Mouse (Mus musculus): ENCODE measurements around the gene Slc22a15.

Gene Slc22a15

DNA sequence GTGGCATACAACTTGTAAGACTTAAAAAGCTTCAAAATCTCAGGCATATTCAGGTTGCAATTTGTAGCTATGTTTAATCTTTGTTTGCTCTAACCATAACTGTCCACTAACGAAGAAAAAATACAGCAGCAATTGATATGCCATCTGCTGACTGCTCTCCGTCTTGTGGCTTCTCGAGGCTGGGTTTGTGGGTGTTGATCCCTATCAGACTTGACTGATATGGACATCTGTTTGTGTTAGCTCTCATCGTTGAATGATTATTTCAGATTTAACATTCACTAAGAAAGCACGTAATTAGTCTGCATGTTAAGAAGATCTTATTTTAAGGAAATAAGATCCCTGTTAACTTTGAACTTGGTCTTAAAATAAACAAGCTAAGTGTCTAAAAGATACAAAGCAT lies 7.7 kb downstream of the Slc22a15 start:
- no peak for DNase-seq (ENCODE audit: low spot score in 2 of 2)

- DNase-seq (ENCODE audit: low spot score in 2 of 2), result no peak
Measured at GRCm38 (mm10) chr3:101915048-101915801, 9.0 kb downstream of the Slc22a15 start.

GRCm38 (mm10) chr3:101914266-101914665 lies 10.0 kb downstream of the Slc22a15 start:
- no peak for DNase-seq (ENCODE audit: low spot score in 2 of 2)

GRCm38 (mm10) chr3:101912041-101912440 lies 12.2 kb downstream of the Slc22a15 start:
- DNase-seq (ENCODE audit: low spot score in 2 of 2), result no peak

- no peak for DNase-seq (ENCODE audit: low spot score in 2 of 2)
Measured at GRCm38 (mm10) chr3:101907049-101907448, 17.2 kb downstream of the Slc22a15 start.

- DNase-seq (ENCODE audit: low spot score in 2 of 2), result no peak
Measured at GRCm38 (mm10) chr3:101904776-101905175, 19.5 kb downstream of the Slc22a15 start.

DNA sequence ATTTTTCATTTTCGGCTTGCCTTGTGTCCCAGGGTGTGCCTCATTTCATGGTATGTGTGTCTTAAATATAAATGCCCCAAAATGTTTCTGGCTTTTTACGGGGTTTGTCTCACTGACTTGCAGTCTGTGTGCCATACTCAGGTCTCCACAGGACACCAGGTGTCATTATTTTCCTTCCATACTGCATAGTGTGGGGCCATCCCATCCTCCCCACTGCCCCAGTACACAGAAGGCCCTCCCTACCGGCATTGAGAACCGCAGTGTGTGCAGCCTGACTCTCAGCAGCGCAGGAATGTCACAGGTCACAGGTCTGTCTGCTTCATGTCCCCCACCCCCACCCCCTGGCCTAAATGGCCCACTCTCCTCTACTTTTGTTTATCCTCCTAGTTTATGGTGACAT lies 21.2 kb downstream of the Slc22a15 start:
- DNase-seq (ENCODE audit: low spot score in 2 of 2), result no peak

DNA sequence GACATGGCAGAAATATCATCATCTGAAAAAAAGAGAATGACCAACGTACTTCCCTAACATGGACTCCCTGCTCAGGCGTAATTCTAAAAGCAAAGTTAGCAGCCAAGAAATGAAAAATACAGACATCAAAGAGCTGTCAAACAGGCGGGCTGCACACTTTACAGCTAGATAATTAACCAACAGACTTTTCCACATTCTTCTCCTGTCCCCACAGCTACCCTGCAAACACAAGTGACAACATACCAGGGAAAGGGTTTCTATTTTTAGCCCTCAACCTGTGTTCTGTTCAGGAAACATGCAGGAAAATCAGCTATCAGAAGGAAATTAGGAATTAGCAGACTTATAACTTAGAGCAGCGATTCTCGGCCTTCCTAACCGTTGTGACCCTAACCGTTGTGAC lies 21.9 kb downstream of the Slc22a15 start:
- no peak for DNase-seq (ENCODE audit: low spot score in 2 of 2)

DNA sequence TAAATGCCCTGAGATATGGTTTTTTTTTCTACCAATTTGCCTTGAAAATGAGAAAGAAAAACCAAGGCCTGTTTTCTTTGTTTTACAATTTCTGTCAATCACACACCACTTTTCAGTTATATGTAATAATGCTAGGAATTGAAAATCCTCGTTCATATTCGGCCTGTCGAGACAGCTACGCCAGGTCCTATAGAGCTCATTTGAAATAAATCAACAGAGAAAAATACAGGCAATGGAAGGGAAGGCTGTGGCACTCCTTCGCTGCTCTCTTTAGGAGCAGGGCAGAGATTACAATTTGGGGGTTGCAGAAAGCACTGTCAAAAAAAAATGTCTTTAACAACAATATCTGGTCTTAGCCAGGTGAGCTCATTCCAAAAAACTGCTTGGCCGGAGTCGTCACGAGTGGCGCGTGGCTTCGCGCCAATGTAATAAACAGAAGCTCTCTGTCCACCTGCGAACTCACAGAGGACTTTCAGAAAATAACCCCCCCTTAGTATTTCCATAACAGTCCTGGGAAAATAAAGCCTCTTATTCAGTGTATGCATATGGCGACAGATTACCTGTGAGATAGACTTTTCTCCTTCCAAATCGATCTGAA lies 26.8 kb downstream of the Slc22a15 start:
- DNase-seq (ENCODE audit: low spot score in 2 of 2), result no peak

GRCm38 (mm10) chr3:101896893-101897292 lies 27.4 kb downstream of the Slc22a15 start:
- peak; percentile 29 to 43 for DNase-seq (ENCODE audit: low spot score in 2 of 2)

GRCm38 (mm10) chr3:101895376-101895910 lies 28.8 kb downstream of the Slc22a15 start:
- no peak for DNase-seq (ENCODE audit: low spot score in 2 of 2)

- DNase-seq (ENCODE audit: low spot score in 2 of 2), result peak; percentile 20 to 40
Measured at GRCm38 (mm10) chr3:101885591-101885990, 38.7 kb downstream of the Slc22a15 start.

DNA sequence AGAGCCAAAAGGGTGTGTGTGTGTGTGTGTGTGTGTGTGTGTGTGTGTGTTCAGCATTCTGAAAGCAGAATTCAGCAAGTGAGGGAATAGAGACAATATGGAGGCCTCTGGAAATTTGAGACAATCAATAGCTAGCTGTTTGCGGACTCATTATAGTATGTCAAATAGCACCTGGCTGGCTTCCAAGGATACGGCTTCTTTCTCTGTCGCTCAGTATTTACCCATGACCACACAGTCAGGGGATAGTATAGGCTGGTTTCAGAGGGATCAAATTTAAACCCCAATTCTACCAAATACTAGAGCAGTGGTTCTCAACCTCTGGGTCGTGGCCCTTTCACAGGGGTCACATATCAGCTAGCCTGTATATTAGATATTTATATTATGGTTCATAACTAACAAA lies 39.2 kb downstream of the Slc22a15 start:
- DNase-seq (ENCODE audit: low spot score in 2 of 2), result no peak

DNA sequence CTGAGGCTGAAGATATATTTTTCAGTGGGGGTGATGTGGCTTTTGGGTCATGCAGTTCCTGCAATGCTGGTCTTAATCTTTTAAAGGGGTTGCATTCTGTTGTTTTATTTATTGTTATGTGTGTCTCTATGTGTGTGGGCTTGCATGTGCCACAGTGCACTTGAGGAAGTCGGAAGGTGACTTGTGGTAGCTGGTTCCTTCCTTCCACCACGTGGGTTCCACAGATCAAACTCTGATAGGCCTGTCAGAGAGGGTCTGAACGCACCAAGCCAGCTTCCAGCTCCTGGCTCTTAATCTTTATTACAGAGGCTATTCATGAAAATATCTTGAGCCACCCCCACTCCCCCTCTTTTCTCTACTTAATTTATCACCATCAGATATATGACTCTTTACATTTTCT lies 40.4 kb downstream of the Slc22a15 start:
- DNase-seq (ENCODE audit: low spot score in 2 of 2), result no peak

- no peak for DNase-seq (ENCODE audit: low spot score in 2 of 2)
Measured at GRCm38 (mm10) chr3:101881721-101882120, 42.5 kb downstream of the Slc22a15 start.

DNA sequence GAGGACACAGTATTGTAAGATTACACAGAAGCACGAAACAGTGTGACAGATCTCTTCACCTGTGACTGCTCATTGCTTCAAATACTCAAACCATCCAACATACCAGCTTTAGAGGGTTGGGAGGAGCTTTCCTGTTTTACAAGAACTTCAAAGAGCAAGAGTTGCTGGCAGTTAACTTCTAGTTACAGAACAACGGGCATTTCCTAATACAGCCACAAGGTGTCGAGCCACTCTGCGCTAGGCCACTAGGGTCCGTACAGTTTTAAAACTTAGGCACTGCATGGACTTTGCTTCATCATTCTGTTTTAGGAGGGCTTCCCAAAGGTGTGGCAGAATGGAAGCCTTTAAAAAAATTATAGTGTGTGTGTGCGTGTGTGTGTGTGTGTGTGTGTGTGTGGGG lies 43.4 kb downstream of the Slc22a15 start:
- no peak for DNase-seq (ENCODE audit: low spot score in 2 of 2)

DNA sequence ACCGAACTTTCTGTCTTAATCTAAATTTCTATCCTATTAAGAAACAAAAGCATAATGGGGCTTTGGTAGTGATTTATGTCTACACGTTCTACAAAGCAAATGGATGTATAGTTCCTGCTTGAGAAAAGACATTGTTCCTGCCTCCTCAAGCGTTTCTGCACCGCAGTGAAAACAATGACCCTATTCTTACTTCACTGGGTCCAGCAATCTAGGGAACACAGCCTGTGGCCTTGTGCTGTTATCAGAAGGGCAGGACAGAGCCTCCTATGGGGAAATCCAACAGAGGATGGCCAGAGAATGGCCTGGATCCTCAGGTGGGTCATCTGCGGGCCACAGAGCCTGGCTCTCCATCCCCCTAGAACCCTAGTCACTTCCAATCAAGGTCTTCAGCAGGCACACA lies 46.1 kb downstream of the Slc22a15 start:
- DNase-seq (ENCODE audit: low spot score in 2 of 2), result no peak

GRCm38 (mm10) chr3:101876459-101877285 lies 47.6 kb downstream of the Slc22a15 start:
- no peak for DNase-seq (ENCODE audit: low spot score in 2 of 2)

- DNase-seq (ENCODE audit: low spot score in 2 of 2), result no peak
Measured at GRCm38 (mm10) chr3:101875258-101875920, 48.9 kb downstream of the Slc22a15 start.

DNA sequence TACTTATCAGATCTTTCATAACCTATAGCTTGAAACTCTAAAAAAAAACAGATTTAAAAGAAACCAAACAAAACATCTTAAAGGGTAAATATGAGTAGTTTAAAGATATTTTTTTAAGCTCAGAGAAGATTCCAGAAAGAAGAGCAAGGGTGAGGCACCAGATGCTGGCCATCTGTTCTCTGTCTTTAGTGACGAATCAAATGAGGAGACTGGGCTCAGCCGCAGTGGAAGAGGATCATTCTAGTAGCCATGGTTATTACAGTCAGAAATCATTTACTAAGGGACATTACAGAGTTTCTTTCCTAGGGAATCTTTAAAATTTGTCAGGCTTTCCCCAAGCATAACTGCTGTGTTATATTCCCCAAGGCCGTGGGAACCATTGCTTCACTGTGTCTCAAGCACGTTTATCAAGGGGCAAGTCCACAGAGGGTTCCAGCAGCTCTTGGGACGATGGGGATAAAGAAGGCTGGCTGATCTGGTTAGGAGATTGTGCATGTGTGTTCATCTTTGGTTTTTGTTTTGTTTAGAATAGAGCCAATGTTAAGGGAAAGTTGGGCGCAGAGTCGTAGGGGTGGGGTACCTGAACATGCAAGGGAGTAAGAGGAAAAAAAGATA lies 51.1 kb downstream of the Slc22a15 start:
- DNase-seq (ENCODE audit: low spot score in 2 of 2), result no peak

- no peak for DNase-seq (ENCODE audit: low spot score in 2 of 2)
Measured at GRCm38 (mm10) chr3:101871951-101872350, 52.3 kb downstream of the Slc22a15 start.
